Mouse (Mus musculus) limb, embryonic 15.5 days (tissue): ENCODE measurements around the gene Rhox4f. TPM values are rescaled to one million over a fixed set of nuclear protein-coding genes. Genes with fewer than 3 reads are reported as not detected.
"Not testable (repeated sequence)": the region's sequence is repeated elsewhere in the genome, so short reads cannot be mapped to it uniquely, and the experiment has no call there.

ENCODE experiments used
- ATAC-seq: fragments of 200-750 bp; cut with Nextera tagmentation; 2 replicates; pipeline ENCODE4 v1.8.0; 2017; ENCODE audit warnings: low read depth, moderate TSS enrichment; ENCODE audit not compliant: insufficient number of reproducible peaks, low FRiP score, low TSS enrichment
- H3K27ac ChIP-seq: fragments of 300-500 bp; sonication (generic); 2 replicates; pipeline ENCODE4 v1.5.1; 2015; ENCODE audit warnings: moderate library complexity, mild to moderate bottlenecking, inconsistent platforms
- H3K27me3 ChIP-seq: fragments of 300-500 bp; sonication (generic); 2 replicates; pipeline ENCODE4 v1.6.1; 2015; ENCODE audit warnings: inconsistent platforms
- H3K36me3 ChIP-seq: fragments of 300-500 bp; sonication (generic); 2 replicates; pipeline ENCODE4 v1.6.1; 2015; ENCODE audit warnings: inconsistent platforms
- H3K4me1 ChIP-seq: fragments of 300-500 bp; sonication (generic); 2 replicates; pipeline ENCODE4 v1.6.1; 2015; ENCODE audit warnings: inconsistent platforms
- H3K4me2 ChIP-seq: fragments of 300-500 bp; sonication (generic); 2 replicates; pipeline ENCODE4 v1.6.1; 2015; ENCODE audit warnings: mild to moderate bottlenecking, inconsistent platforms
- H3K4me3 ChIP-seq: fragments of 300-500 bp; sonication (generic); 2 replicates; pipeline ENCODE4 v1.5.1; 2015; ENCODE audit warnings: mild to moderate bottlenecking, inconsistent platforms
- H3K9ac ChIP-seq: fragments of 300-500 bp; sonication (generic); 2 replicates; pipeline ENCODE4 v1.6.1; 2015; ENCODE audit warnings: inconsistent platforms
- H3K9me3 ChIP-seq: fragments of 300-500 bp; sonication (generic); 2 replicates; pipeline ENCODE4 v1.6.1; 2016; ENCODE audit warnings: inconsistent platforms
- WGBS: fragments of 180-500 bp; shearing (Covaris S2); methylation state at CpG from one replicate; pipeline ENCODE4 v1.1.7; 2015; 5-methylcytosine and 5-hydroxymethylcytosine counted together
- polyA plus RNA-seq: library from polyadenylated mRNA; unstranded; fragments of >200 nt; fragmentation: Nextera tagmentation; extraction: Ambion mirVana; gene quantifications from 2 replicates; pipeline ENCODE4 v1.2.1, GENCODE M21; 2015

Rhox4f gene
- polyA plus RNA-seq, result not detected in 2 replicates

DNA sequence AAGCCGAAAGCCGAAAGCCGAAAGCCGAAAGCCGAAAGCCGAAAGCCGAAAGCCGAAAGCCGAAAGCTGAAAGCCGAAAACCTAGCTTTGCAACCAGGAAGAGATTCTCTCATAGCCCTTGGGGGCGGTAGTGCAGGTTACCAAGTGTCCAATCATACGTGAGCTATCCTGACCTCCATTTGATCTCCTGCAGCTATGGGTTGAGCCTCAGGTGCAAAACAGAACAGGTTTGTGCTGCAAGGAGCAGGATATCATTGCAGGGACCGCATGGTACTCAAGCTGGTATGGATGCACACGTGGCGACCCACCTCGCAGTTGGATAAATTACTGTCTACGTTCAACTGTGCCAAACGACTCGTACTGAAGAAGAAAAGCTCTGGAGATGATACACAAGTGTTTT lies at the start of gene Rhox4f:
Gene Rhox4f, minus strand, starts transcription at position 101 of the 400 bp plus-strand sequence.
- not testable (repeated sequence) for H3K4me1 ChIP-seq, H3K36me3 ChIP-seq, H3K4me2 ChIP-seq, H3K27ac ChIP-seq, H3K27me3 ChIP-seq, H3K9me3 ChIP-seq, H3K4me3 ChIP-seq, H3K9ac ChIP-seq, ATAC-seq
- WGBS, result 91% methylated on average over 18 of the region's 19 CpGs

DNA sequence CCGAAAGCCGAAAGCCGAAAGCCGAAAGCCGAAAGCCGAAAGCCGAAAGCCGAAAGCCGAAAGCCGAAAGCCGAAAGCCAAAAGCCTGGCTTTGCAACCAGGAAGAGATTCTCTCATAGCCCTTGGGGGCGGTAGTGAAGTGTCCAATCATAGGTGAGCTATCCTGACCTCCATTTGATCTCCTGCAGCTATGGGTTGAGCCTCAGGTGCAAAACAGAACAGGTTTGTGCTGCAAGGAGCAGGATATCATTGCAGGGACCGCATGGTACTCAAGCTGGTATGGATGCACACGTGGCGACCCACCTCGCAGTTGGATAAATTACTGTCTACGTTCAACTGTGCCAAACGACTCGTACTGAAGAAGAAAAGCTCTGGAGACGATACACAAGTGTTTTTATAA lies 43.7 kb upstream of the Rhox4f start, which contains the start of gene Rhox4g:
Gene Rhox4g, minus strand, starts transcription at position 101 of the 400 bp plus-strand sequence.
- not testable (repeated sequence) for H3K4me2 ChIP-seq, H3K27ac ChIP-seq, H3K36me3 ChIP-seq, H3K9me3 ChIP-seq, ATAC-seq, H3K27me3 ChIP-seq, H3K4me1 ChIP-seq, H3K4me3 ChIP-seq, H3K9ac ChIP-seq
- WGBS, result 93% methylated on average over 19 of the region's 20 CpGs

DNA sequence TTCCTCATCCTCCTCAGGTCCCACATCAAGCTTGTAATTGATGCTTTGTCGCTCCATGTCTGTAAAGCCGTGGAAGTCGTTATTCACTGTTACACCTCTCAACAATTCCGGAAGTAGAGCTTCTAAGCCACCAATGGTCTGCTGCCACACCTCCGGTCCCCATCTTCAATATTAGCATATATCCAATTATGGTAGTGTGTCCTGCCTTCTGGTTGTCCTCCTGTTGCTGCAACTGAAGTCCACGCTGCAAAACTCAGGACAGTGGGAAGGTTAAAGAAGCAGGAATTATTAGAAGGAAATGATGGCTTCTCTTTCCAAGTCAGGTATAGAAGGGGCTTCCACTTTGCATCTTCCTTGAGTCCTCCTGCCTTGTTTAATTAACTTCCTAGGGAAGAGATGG lies 35.9 kb upstream of the Rhox4f start, which contains the start of gene Rhox2g:
Gene Rhox2g, minus strand, starts transcription at position 101 of the 400 bp plus-strand sequence.
- not testable (repeated sequence) for H3K4me2 ChIP-seq, H3K9ac ChIP-seq, H3K4me1 ChIP-seq, H3K9me3 ChIP-seq, H3K27me3 ChIP-seq, H3K27ac ChIP-seq, H3K36me3 ChIP-seq, H3K4me3 ChIP-seq, ATAC-seq
- WGBS, result 86% methylated on average over 6 of the region's 6 CpGs

DNA sequence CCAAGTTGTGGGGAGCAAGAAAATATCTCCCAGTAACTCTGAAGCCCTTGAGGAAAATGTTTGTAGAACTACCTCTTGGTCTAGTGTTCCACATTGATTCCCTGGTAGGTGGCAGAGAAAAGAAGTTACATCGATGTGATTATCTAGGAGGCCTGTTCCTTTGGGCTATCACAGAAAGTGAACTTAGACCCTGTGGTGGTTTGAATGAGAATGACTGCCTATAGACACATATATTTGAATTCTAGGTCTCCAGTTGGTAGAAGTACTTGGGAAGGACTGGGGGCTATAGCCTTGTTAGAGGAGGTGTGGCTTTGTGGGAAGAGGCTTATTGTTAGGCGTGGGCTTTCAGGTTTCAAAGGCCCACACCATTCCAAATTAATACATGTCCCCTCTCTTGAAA lies 21.0 kb upstream of the Rhox4f start, which contains the start of gene Rhox3g:
Gene Rhox3g, minus strand, starts transcription at position 101 of the 400 bp plus-strand sequence.
- not testable (repeated sequence) for H3K27me3 ChIP-seq, H3K4me3 ChIP-seq, H3K9me3 ChIP-seq, H3K9ac ChIP-seq, H3K4me1 ChIP-seq, H3K27ac ChIP-seq, H3K36me3 ChIP-seq, ATAC-seq, H3K4me2 ChIP-seq
- WGBS, result 77% methylated on average over 2 of the region's 2 CpGs

DNA sequence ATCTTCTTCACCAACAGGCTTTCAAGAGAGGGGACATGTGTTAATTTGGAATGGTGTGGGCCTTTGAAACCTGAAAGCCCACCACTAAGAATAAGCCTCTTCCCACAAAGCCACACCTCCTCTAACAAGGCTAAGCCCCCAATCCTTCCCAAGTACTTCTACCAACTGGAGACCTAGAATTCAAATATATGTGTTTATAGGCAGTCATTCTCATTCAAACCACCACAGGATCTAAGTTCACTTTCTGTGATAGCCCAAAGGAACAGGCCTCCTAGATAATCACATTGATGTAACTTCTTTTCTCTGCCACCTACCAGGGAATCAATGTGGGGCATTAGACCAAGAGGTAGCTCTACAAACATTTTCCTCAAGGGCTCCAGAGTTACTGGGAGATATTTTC lies 26.8 kb downstream of the Rhox4f start, which contains the start of gene Rhox3f:
Gene Rhox3f, plus strand, starts transcription at position 301 of the 400 bp plus-strand sequence.
- not testable (repeated sequence) for H3K27me3 ChIP-seq, H3K9me3 ChIP-seq, H3K4me3 ChIP-seq, H3K4me2 ChIP-seq, H3K9ac ChIP-seq, H3K27ac ChIP-seq, ATAC-seq, H3K36me3 ChIP-seq, H3K4me1 ChIP-seq

DNA sequence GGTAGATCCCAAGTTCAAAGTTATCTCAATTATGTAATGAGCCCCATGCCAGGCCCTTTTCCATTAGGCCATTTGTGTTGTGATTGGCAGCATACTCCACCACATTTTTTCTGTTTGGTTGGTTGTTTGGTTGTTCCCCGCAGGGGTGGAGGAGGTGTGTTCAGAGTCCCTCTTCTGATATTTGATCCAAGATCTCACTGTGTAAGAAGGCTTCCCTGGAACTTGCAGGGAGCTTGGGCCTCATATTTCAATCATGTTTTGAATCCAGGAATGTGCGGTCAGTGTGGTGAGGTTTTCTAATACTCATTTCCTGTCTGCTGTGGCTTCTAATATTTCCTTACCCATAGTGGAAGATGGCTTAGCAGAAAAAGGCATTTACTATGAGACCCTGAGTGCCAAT lies 34.9 kb downstream of the Rhox4f start:
- H3K4me1 ChIP-seq, result not testable (repeated sequence)

DNA sequence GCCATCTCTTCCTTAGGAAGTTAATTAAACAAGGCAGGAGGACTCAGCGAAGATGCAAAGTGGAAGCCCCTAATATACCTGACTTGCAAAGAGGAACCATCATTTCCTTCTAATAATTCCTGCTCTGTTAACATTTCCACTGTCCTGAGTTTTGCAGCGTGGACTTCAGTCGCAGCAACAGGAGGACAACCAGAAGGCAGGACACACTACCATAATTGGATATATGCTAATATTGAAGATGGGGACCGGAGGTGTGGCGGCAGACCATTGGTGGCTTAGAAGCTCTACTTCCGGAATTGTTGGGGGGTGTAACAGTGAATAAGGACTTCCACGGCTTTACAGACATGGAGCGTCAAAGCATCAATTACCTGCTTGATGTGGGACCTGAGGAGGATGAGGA lies 36.4 kb downstream of the Rhox4f start, which contains the start of gene Rhox2f:
Gene Rhox2f, plus strand, starts transcription at position 301 of the 400 bp plus-strand sequence.
- not testable (repeated sequence) for H3K4me1 ChIP-seq, H3K9me3 ChIP-seq, H3K4me3 ChIP-seq, ATAC-seq, H3K9ac ChIP-seq, H3K4me2 ChIP-seq, H3K36me3 ChIP-seq, H3K27ac ChIP-seq, H3K27me3 ChIP-seq
- WGBS, result 94% methylated on average over 7 of the region's 8 CpGs

More for the DNA sequence above, 34.9 kb downstream of the Rhox4f start:
- not testable (repeated sequence) for H3K27ac ChIP-seq, H3K4me3 ChIP-seq, ATAC-seq, H3K36me3 ChIP-seq, H3K9me3 ChIP-seq, H3K27me3 ChIP-seq, H3K9ac ChIP-seq, H3K4me2 ChIP-seq
- 19% methylated on average over 2 of the region's 2 CpGs for WGBS

DNA sequence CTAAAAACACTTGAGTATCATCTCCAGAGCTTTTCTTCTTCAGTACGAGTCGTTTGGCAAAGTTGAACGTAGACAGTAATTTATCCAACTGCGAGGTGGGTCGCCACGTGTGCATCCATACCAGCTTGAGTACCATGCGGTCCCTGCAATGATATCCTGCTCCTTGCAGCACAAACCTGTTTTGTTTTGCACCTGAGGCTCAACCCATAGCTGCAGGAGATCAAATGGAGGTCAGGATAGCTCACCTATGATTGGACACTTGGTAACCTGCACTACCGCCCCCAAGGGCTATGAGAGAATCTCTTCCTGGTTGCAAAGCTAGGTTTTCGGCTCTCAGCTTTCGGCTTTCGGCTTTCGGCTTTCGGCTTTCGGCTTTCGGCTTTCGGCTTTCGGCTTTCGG lies 50.4 kb downstream of the Rhox4f start, which contains the start of gene Rhox4e:
Gene Rhox4e, plus strand, starts transcription at position 301 of the 400 bp plus-strand sequence.
- not testable (repeated sequence) for H3K36me3 ChIP-seq, H3K4me1 ChIP-seq, H3K4me2 ChIP-seq, H3K27me3 ChIP-seq, H3K27ac ChIP-seq, H3K9ac ChIP-seq, H3K9me3 ChIP-seq, ATAC-seq, H3K4me3 ChIP-seq
- 96% methylated on average over 10 of the region's 18 CpGs for WGBS

Other genes starting within 250 kb of the Rhox4f start
- gene Rhox3a2, start 227.7 kb downstream of the Rhox4f start, polyA plus RNA-seq, result not detected in 2 replicates
- 0.36 and 0.70 TPM in 2 replicates for gene Rhox4a2, start 216.9 kb downstream of the Rhox4f start, polyA plus RNA-seq
- not detected in 2 replicates for gene Rhox2b, start 195.6 kb downstream of the Rhox4f start, polyA plus RNA-seq
- gene Rhox4b, start 175.2 kb downstream of the Rhox4f start, polyA plus RNA-seq, result 0.26 and 0.65 TPM in 2 replicates
- not detected in 2 replicates for gene Rhox2c, start 154.0 kb downstream of the Rhox4f start, polyA plus RNA-seq
- gene Rhox3c, start 149.1 kb downstream of the Rhox4f start, polyA plus RNA-seq, result not detected in 2 replicates
- gene Rhox4c, start 127.4 kb downstream of the Rhox4f start, polyA plus RNA-seq, result not detected in 2 replicates
- gene Rhox2d, start 114.3 kb downstream of the Rhox4f start, polyA plus RNA-seq, result not detected in 2 replicates
- gene Rhox4d, start 93.3 kb downstream of the Rhox4f start, polyA plus RNA-seq, result not detected in 2 replicates
- not detected in 2 replicates for gene Rhox2e, start 77.3 kb downstream of the Rhox4f start, polyA plus RNA-seq
- gene Rhox3e, start 65.7 kb downstream of the Rhox4f start, polyA plus RNA-seq, result not detected in 2 replicates
- gene Rhox4e, start 50.3 kb downstream of the Rhox4f start, polyA plus RNA-seq, result not detected in 2 replicates
- gene Rhox2f, start 36.3 kb downstream of the Rhox4f start, polyA plus RNA-seq, result not detected in 2 replicates
- gene Rhox3f, start 26.7 kb downstream of the Rhox4f start, polyA plus RNA-seq, result not detected in 2 replicates
- not detected in 2 replicates for gene Rhox3g, start 20.9 kb upstream of the Rhox4f start, polyA plus RNA-seq
- not detected in 2 replicates for gene Rhox2g, start 35.8 kb upstream of the Rhox4f start, polyA plus RNA-seq
- gene Rhox4g, start 43.6 kb upstream of the Rhox4f start, polyA plus RNA-seq, result not detected in 2 replicates
- not detected in 2 replicates for gene Rhox3h, start 61.1 kb upstream of the Rhox4f start, polyA plus RNA-seq
- gene Rhox2h, start 65.6 kb upstream of the Rhox4f start, polyA plus RNA-seq, result not detected in 2 replicates
- 0.35 and 0.40 TPM in 2 replicates for gene Rhox5, start 197.1 kb upstream of the Rhox4f start, polyA plus RNA-seq
- 0.41 and 0.78 TPM in 2 replicates for gene Rhox6, start 219.2 kb upstream of the Rhox4f start, polyA plus RNA-seq
- not detected in 2 replicates for gene Rhox7a, start 224.0 kb upstream of the Rhox4f start, polyA plus RNA-seq